Comparison of ENCODE assay signal across 15 mouse cellular contexts in genomic region chr9:114660983-114661382, GRCm38 (mm10).
"Had no signal": no experiment of that assay in that cellular context is flagged by ENCODE, and none has a peak within 500 bp of the region (broad histone marks: within the 10 kb centered on the region; RNA-seq: fewer than 3 reads in every experiment).

No protein-coding gene starts in this region.

- H3K4me3 ChIP-seq: limb, embryonic 15.5 days; liver, embryonic 12.5 days; myocyte; neural tube, embryonic 15.5 days had no signal

- H3K9me3 ChIP-seq: limb, embryonic 15.5 days; liver, embryonic 12.5 days; neural tube, embryonic 15.5 days had no signal

- H3K9ac ChIP-seq: limb, embryonic 15.5 days; liver, embryonic 12.5 days; lung, embryonic 14.5 days; neural tube, embryonic 15.5 days had no signal

- H3K4me2 ChIP-seq: limb, embryonic 15.5 days; liver, embryonic 12.5 days; lung, embryonic 14.5 days; neural tube, embryonic 15.5 days had no signal

- DNase-seq: kidney, adult 11 months; kidney, adult 9 months; kidney, postnatal 4 days; lung, embryonic 14.5 days; lung, postnatal 10 days; lung, postnatal 4 days; right cerebral cortex, adult 18-20 months; right cerebral cortex, postnatal 25 days; thymus, postnatal 4 days had no signal

- H3K27me3 ChIP-seq: limb, embryonic 15.5 days; neural tube, embryonic 15.5 days had no signal

- H3K36me3 ChIP-seq: limb, embryonic 15.5 days; liver, embryonic 12.5 days; neural tube, embryonic 15.5 days had no signal

- ATAC-seq: liver, embryonic 12.5 days had no signal

- H3K4me1 ChIP-seq: limb, embryonic 15.5 days; liver, embryonic 12.5 days; neural tube, embryonic 15.5 days had no signal

- H3K27ac ChIP-seq: kidney, postnatal 0 days; limb, embryonic 15.5 days; liver, embryonic 12.5 days; neural tube, embryonic 15.5 days; stomach, postnatal 0 days had no signal
